Mouse (Mus musculus) kidney, adult 9 months (tissue): ENCODE results near the gene Me1.

Experiments used
- DNase-seq: peaks from one replicate; pipeline ENCODE4 v3.0.0; 2022

The Me1 gene

DNA sequence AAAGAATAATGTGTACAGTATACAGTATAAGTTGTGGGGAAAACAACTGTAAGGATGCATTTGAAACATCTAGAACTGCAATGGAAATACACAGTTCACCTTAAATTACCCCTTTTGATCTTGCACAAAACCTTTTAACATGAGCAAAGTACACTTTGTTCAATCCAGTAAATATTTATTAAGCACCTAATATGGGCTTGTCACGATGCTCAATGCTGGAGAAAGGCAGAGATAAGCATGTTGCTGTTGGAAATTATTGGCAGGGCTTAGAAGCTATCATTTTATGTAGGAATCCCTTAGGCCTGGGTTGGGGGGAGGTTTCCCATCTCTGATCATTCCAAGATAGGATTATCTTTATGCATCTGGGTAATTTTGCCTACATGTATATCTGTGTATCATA lies 11.7 kb upstream of the Me1 start:
- DNase-seq: no peak

DNA sequence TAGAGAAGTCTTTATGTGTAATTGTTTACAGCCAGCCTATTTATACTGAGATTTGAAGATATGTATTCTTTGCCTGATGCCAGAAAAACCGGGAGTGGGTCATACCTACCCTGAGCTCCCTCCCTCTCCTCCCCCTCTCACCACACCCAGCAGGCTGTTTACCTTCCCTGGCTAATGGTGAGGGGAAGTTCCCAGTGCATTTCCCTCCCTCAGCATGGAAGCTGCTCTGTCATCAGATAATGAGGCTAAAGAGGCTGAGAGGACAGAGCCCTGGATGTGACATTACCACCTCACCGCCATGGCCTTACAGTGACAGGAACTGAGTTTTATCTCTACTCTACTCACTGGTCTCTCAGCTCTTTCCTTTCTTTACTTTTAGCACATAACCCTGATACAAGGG lies 6.1 kb upstream of the Me1 start:
- no peak for DNase-seq

DNA sequence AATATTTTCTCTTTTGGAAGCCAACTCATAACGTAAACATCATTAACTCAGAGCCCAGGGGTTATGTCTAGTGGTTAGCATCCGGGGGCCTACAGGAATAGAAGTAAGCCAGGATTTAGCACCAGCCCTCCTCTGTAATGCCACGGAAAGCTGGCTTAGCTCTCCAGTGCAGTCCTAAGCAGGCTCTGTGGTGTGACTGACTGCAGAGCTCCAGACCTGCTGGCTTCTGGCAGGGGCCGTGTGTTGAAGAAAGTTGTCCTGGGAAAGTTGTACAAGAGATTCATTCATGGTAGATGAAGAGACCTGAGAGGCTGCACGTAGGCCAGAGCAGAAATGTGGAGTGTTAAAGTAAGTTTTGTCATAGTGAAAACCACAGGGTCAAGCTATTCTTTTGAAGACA lies 5.5 kb upstream of the Me1 start:
- peak; percentile 47 for DNase-seq

DNA sequence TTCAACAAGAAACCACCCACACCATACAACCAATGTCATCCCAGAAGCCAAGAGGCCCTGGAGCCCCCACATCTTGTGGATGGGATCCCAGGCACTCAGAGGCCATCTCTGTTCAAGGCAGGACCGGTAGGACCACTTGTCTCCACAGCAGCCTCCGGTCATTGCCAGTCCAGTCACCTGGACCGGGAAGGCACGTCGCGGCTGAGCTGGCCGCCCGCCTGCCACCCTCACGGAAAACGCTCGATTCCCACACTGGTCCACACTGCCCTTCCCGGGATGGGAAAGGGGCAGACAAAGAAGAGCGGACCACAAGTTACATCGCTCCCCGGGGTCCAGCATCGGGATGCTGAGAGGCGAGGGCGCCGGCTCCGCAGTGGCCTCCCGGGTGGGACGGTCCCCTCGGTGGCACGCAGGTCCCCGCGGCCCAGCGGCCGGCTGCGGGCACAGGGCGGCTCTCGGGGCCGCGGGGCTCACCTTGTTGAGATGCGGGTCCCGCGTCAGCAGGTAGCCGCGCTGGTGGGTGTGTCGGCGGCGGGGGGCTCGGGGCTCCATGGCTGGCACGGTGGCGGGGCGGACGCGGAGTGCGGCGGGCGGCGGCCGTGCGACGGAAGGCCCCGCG lies 445 bp downstream of the Me1 start:
- peak; percentile 27 for DNase-seq

DNA sequence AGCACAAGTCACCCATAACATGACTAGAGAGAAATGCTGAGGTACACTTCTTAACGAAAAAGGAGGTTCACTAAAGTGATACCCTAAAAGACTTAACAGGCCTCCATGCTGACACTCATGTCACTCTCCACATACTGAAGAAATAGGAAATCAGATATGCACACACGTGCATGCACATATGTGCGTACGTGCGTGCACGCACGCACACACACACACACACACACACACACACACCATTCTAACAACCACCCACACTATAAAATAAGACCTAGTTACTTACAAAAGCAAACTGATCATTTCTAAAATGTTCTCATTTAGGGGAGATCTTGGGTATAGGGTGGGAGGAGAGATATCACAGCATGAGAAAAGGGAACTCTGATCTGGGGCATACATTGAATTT lies 1.1 kb downstream of the Me1 start:
- DNase-seq: no peak

DNA sequence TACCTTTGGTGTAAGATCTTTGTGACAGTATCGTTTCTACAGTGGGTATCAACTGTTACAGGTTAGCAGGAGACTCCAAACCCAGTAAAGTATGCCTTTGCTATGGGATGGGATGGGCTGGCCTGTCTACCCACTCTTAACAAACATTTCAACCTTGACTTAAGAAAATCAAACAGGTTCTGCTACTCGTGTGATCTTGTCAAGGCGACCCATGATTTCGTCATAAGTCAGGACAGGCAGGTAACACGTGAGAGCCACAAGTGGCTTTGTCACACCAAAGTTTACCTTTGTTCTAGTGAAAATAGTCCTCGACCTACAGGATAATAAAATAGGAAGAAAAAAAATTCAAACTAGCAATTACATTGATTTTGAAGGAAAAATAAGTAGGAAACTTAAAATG lies 1.8 kb downstream of the Me1 start:
- DNase-seq: no peak

DNA sequence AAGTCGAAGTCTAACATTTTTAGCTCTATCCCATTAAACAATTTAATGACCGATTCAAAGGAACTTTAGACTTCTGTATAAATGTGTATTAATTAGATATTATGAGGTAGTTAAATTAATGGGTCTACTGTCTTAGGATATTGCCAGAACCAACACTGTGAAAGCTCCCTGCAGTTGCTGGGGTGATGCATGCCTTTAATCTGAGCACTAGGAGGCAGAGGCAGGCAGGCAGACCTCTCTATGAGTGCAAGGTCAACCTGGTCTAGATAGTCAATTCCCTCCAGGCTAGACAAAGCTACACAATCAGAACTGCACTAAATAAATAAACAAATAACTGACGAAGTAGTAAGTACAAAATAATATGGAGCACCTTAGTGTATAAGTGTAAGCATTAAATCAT lies 3.1 kb downstream of the Me1 start:
- peak; percentile 27 for DNase-seq

DNA sequence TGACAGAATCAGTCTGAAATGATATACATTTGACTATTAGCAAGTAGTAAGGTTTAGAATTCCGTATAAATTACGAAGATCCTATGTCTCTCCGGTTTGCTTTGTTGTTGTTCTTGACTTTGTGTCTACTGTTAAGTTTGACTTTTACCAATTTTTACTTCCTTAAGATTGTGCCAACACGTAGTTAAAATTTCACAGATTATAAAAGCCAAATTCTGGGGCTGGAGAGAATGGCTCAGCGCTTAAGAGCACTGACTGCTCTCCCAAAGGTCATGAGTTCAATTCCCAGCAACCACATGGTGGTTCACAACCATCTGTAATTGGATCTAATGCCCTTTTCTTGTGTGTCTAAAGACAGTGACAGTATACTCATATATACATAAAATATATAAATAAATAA lies 3.5 kb downstream of the Me1 start:
- peak; percentile 80 for DNase-seq

DNA sequence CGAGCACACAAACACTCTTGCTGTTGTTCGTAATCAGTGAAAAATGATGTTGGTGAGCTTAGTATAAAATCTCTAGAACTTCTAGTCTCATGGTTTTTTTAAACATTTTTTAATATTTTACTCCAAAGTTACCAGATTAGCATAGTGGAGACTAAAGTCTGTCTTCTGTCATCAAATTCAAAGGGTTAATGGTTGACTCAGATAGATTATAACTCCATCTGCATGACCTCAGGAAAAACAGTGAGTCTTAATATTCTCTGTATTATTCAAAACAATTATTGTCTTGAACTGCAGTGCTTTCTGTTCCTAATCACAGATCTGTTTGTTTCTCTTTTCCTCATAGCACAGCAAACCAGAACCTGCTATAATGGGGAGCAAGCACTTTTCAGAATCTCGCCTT lies 4.7 kb downstream of the Me1 start:
- DNase-seq: peak; percentile 67

DNA sequence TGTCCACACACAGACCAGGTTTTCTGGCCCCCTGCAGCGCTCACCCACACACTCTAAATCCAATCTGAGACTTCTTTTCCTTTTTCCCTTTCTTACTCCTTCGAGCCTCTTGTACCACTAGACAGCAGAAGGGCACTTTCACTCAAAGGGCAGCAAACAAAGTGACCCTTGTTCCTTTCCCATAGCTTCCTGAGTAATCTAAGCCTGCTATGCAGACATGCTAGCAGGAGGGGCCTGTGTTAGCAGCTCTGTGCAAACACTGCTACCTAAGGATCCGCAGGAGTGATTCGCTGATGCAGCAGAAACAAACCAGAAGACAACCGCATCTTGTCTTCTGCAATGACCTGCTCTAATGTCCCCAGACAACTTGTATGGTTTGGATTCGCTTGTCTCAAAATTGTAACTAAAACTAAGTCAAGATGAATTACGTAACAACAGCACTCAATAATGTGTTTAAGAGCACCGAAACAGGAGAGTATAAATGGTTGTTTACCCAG lies 12.0 kb downstream of the Me1 start:
- peak; percentile 32 for DNase-seq

DNA sequence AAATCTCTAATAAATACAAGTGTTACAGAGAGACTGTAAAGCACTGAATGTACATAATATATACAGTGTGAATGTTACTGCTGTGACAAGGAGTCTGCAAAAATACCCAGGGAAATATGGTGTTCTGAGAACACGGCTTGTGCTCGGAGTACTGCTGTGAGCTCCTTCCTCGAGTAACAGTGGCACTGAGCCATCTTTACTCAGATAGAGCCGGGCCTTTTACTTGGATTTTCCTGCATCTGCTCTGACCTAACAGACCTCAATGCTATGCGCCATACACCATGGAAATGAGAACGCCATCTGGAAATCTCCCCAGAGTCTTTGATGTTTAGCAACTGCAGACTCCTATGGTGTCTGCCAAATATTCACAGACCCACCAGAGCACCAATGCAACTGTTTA lies 12.9 kb downstream of the Me1 start:
- no peak for DNase-seq

DNA sequence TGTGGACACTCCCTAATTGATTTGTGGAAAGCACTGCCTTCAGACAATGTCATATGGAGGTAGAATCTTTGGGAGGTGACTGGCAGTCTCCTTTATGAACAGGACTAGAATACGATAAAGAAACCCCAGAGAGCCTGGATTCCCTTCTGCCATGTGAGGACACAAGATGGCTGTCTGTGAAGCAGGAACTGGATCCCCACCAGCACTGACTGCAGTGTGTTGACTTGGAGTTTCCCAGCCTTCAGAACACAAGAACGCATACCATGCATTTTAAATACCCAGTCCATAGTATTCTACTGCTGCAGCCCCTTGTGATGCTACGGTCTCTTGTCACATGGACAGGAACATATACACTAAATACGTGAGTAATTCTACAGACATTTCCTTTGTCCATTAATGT lies 13.5 kb downstream of the Me1 start:
- DNase-seq: no peak

DNA sequence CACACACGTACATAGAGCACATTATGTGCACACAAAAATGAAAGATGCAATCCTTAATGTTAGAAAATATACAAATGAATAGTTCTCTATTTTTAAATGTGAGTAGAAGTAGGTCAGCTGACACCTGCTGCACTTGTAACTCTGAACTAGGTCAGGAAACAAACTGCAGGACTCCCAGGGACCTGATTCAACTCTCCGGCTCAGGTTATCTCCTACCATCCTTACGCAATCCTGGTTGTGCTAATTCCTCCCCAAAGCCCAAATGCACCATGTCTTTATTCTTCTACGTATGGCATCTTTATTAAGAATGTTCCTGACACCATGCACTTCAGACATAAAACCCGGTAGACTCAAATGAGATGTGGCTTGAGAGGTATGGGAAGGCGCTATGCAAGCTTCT lies 15.3 kb downstream of the Me1 start:
- no peak for DNase-seq

DNA sequence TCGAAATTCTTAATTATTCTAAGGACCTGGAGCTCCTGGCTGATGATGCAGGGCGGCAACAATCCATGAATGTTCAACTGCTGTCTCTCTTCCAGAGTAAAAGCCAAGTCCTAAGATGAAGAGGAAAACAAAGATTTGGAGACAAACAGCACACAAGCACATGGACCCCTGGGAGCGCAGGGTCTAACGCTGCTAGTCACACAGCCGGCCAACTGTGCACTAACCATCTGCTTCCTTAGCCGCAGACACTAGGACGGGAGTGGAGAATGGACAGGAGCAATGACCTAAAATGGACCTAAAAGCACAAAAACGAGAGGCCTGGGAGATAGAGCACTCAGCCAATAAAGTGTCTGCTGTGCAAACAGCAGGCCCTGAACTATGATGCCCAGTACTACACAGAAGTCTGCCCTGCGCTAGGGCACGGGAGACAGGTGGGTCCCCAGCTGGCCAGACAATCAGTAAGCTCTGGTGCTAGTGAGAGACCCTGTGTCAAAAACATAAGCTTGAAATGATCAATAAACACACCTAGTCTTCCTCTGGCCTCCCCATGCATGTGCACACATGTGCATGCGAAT lies 15.8 kb downstream of the Me1 start:
- no peak for DNase-seq

DNA sequence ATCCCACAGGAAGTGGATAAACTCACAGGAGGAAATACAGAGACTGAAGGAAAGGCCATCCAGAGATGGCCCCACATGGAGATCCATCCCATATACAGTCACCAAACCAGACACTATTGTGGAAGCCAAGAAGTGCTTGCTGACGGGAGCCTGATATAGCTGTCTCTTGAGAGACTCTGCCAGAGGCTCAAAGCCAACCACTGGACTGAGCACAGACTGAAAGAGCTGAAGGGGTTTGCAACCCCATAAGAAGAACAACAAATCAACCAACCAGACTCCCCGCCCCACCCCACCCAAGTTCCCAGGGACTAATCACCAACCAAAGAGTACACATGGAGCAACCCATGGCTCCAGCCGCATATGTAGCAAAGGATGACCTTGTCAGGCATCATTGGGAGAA lies 19.5 kb downstream of the Me1 start:
- DNase-seq: no peak

DNA sequence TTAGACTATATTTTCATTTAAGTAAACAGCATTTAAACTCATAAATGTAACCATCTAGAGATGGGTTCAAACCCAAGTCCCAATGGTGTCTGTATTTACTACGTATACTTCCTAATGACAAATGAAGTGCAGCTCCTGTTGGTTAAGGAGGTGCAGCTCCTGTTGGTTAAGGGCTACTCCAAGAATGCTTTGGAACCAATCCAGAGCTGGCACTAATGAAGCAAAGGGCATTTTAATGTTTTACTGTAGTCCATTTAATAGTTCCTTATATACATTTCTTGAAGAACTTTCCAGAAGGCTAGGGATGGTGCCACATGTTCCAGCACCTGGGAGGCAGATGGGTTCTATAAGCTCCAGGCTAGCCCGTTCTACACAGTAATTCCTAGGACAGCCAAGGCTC lies 20.3 kb downstream of the Me1 start:
- DNase-seq: peak; percentile 65

DNA sequence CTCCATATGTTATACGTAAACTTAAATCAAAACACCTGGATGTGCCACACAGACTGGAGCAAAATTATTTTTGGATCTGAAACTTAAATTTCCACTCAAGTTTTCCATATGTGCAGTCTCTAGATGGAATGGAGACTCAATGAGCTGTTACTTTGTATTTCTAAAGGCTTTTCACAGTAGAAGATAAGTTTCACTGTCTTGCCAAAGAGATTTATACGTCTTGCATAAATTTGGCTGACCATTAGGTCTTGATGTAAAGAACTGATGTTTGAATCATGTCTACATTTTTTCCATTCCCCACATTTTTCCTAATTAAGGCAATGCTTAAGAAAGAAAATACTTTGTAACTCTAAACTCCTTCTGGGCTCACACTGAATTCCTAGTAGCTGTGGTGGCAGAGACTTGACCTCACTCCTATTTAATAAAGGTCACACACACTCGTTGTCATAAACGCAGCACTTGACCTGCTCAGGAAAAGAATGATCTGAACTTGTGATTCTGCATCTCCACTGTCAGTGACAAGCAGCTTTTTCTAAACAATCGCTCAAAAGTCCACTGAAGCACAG lies 22.8 kb downstream of the Me1 start:
- no peak for DNase-seq

DNA sequence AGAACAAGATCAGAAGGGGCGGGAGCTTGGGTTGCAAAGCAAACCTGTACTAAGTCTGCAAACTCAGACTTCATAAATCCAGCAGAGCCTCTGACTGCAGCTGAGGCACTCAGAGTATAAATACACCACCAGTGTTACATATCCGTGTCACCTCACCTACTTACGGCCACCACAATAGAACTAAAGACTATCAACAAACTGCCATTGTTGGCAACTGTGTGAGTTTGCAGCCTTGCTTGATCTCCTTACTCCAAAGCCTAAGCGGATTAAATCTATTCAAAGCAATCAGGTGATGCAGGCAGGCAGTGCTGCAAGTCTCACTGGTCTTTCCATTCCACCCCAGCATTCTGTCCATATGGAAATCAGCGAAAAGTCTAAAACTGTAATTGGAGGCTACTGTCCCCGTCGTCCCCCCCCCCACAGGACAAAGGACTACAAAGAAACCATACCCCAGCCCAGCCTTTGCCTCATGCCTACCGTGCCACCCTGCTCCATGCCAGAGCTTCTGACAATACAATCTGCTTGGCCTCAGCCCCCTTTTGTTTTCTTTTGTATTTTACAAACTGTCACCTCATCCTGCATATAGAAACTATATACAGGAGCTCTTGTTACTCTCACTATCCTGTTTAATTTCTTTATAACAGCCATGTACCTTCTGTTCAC lies 27.0 kb downstream of the Me1 start:
- DNase-seq: no peak

DNA sequence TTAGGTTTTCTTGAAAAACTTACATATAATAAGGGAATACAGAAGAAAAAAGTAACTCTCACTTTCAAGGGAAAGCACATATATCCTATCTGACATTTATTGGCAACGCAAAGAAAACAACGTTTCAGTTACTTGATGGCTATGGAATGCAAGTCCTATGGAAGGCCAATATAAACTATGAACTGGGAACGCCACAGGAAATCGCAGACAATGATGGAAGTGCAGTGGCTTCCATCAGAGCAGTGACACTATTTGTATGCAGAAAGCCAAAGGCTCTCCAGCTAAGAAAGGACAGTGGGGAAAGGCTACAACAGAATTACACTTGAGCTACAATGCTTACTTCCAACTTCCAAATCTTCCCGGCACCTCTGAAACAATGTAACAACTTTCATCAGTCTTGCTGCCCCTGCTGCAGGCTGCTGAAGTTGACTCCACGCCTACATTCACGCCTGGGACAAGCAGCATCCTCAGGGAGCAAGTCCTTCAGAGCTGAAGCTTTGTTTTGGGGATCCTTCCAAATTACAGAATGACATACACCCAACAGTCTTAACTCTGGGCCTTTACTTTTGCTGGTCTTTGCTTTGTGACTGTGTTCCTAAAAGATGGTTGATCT lies 28.5 kb downstream of the Me1 start:
- no peak for DNase-seq

DNA sequence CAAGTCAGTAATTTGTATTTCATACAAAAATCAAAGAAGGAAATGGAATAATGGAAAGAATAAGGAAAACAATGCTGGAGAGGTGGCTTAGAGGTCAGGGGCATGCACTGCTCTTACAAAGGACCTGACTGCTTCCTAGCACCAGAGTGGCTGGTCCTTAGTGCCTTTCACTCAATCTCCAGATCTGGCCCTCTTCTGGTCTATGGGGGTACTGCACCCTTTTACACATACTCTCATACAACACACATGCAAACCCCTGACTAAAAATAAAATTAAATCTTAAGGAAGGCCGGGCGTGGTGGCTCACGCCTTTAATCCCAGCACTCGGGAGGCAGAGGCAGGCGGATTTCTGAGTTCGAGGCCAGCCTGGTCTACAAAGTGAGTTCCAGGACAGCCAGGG lies 34.1 kb downstream of the Me1 start:
- DNase-seq: no peak

DNA sequence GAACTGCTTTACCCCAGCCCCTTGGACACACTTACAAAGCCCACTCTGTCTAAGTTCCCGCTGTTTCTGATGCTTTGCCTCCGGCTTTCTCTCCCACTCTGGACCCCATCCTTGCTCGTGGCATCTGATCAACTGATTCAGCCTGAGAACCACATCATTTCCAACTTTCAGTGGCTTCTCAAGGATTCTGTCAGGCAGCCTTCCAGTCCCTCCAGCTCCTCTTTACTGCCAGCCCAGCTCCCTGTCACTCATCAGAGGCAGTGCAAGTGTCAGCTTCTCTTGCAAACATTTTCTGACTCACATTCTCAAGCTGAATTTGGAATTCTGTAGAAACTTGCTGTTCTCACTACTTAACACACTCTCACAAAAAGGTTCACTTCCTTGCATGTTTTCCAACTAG lies 34.5 kb downstream of the Me1 start:
- DNase-seq: no peak

DNA sequence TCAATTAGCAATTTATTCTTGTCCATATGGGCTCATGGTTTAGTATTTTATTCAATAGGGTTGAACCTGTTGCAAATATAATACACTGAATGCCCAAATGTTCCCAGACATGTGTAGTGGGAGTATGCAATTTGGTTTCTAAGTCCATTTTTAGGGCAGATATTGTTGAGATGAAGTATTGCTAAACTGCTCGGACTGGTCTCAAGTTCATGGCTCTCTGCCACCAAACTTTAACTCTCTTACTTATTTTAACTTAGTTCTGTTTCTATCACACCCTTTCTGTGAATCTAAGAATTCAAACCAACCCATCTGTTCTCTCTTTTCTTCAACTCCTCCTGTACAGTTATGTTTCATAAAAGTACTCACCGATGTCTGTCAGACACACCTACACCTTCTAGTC lies 35.4 kb downstream of the Me1 start:
- DNase-seq: no peak

DNA sequence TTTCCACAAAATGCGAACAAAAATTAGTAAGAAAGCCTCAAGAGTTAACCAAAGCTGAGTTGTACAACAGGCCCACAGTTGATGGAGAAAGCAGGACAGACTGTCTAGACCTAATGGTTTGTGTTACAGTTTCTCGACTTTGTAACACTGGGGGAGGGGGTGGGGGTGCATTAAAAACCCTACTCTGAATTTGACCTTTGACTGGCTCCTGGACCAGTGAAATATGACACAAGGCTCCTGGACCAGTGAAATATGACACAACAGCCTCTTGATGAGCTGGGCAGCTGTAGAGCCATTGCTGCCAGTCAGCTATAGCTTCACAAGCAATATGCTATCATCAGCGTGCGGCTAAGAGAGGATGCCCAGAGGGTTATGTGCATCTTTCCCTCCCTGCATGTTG lies 37.4 kb downstream of the Me1 start:
- DNase-seq: no peak

DNA sequence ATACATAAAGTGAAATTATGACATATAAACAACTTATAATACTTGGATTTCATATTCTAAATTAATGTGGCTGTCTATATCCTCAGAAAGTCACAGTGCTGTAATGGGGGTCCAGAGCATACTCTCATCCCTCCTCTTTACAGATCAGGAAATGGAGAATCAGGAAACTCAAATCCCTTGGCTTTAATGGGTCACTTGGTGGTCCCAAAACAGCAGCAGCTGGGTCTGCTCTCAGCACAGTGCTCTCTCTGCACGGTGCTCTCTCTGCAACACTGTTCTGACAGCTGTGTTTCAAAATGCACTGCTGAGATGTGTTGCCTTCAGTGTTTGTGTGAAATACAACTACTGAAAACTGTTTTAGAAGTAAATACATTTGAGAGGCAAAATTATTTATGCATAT lies 43.6 kb downstream of the Me1 start:
- DNase-seq: no peak
